Mouse (Mus musculus): ENCODE data around the gene Arhgef9.

Arhgef9 gene

GRCm38 (mm10) chrX:95196104-95196919 is at the start of gene Arhgef9:
Gene Arhgef9 (minus strand): TSS chrX:95196856.
- DNase-seq (ENCODE audit: low read depth, low spot score): peak; percentile 0

- DNase-seq (ENCODE audit: low read depth, low spot score): no peak
These were observed 42.2 kb upstream of the Arhgef9 start for GRCm38 (mm10) chrX:95238896-95239295.

GRCm38 (mm10) chrX:95195363-95196103 is 1.1 kb downstream of the Arhgef9 start:
- no peak for DNase-seq (ENCODE audit: low read depth, low spot score)

- DNase-seq (ENCODE audit: low read depth, low spot score): peak; percentile 62
These were observed 20.7 kb downstream of the Arhgef9 start for GRCm38 (mm10) chrX:95175978-95176377.

GRCm38 (mm10) chrX:95166317-95166716 is 30.3 kb downstream of the Arhgef9 start:
- DNase-seq (ENCODE audit: low read depth, low spot score): peak; percentile 89

- peak; percentile 14 for DNase-seq (ENCODE audit: low read depth, low spot score)
These were observed 31.0 kb downstream of the Arhgef9 start for GRCm38 (mm10) chrX:95165671-95166127.

- DNase-seq (ENCODE audit: low read depth, low spot score): peak; percentile 47
These were observed 32.5 kb downstream of the Arhgef9 start for GRCm38 (mm10) chrX:95164140-95164539.

- no peak for DNase-seq (ENCODE audit: low read depth, low spot score)
These were observed 33.2 kb downstream of the Arhgef9 start for GRCm38 (mm10) chrX:95163452-95163851.

- DNase-seq (ENCODE audit: low read depth, low spot score): peak; percentile 1
These were observed 39.7 kb downstream of the Arhgef9 start for GRCm38 (mm10) chrX:95156833-95157386.

- DNase-seq (ENCODE audit: low read depth, low spot score): no peak
These were observed 58.0 kb downstream of the Arhgef9 start for GRCm38 (mm10) chrX:95138636-95139035.

GRCm38 (mm10) chrX:95133502-95133901 is 63.2 kb downstream of the Arhgef9 start:
- no peak for DNase-seq (ENCODE audit: low read depth, low spot score)

- no peak for DNase-seq (ENCODE audit: low read depth, low spot score)
These were observed 63.7 kb downstream of the Arhgef9 start for GRCm38 (mm10) chrX:95132996-95133395.

GRCm38 (mm10) chrX:95131783-95132182 is 64.9 kb downstream of the Arhgef9 start:
- no peak for DNase-seq (ENCODE audit: low read depth, low spot score)

GRCm38 (mm10) chrX:95123462-95123861 is 73.2 kb downstream of the Arhgef9 start:
- DNase-seq (ENCODE audit: low read depth, low spot score): no peak

GRCm38 (mm10) chrX:95104361-95104760 is 92.3 kb downstream of the Arhgef9 start:
- DNase-seq (ENCODE audit: low read depth, low spot score): no peak

- DNase-seq (ENCODE audit: low read depth, low spot score): no peak
These were observed 109.0 kb downstream of the Arhgef9 start for GRCm38 (mm10) chrX:95087674-95088073.

- DNase-seq (ENCODE audit: low read depth, low spot score): peak; percentile 19
These were observed 119.5 kb downstream of the Arhgef9 start for GRCm38 (mm10) chrX:95077013-95077699.

GRCm38 (mm10) chrX:95027907-95028306 is 168.7 kb downstream of the Arhgef9 start:
- no peak for DNase-seq (ENCODE audit: low read depth, low spot score)

GRCm38 (mm10) chrX:95026361-95026892 is 170.2 kb downstream of the Arhgef9 start, which contains the start of gene Spin4:
Gene Spin4 (minus strand): TSS chrX:95026682.
- peak; percentile 30 for DNase-seq (ENCODE audit: low read depth, low spot score)

- DNase-seq (ENCODE audit: low read depth, low spot score): peak; percentile 19
These were observed 170.8 kb downstream of the Arhgef9 start for GRCm38 (mm10) chrX:95025779-95026360.

- DNase-seq (ENCODE audit: low read depth, low spot score): peak; percentile 63
These were observed 184.6 kb downstream of the Arhgef9 start for GRCm38 (mm10) chrX:95012033-95012432.

Data from CD4-positive, CD25-positive, alpha-beta regulatory T cell, adult 2 months (primary cell).